Mouse (Mus musculus): ENCODE measurements at regions not wholly inside any gene's neighbourhood (a gene's known extent, or its start where the extent isn't known, plus 50 kb on each side); places are given as distances from the start of the nearest gene placed in this dataset.
A peak's percentile ranks its signal among the peaks of the same experiment; 100 is the strongest.
"Not testable (repeated sequence)": the region's sequence is repeated elsewhere in the genome, so short reads cannot be mapped to it uniquely, and the experiment has no call there.

- DNase-seq (ENCODE audit: low spot score in 2 of 2) = no peak
- intact Hi-C loops (cut with DNase I) = no loop called here
These were observed 473.5 kb upstream of the Pcdh9 start for GRCm38 (mm10) chr14:94363992-94364391.

- DNase-seq (ENCODE audit: low spot score in 2 of 2) = no peak
- intact Hi-C loops (cut with DNase I) = no loop called here
These were observed 472.4 kb upstream of the Pcdh9 start for GRCm38 (mm10) chr14:94362838-94363237.

DNA sequence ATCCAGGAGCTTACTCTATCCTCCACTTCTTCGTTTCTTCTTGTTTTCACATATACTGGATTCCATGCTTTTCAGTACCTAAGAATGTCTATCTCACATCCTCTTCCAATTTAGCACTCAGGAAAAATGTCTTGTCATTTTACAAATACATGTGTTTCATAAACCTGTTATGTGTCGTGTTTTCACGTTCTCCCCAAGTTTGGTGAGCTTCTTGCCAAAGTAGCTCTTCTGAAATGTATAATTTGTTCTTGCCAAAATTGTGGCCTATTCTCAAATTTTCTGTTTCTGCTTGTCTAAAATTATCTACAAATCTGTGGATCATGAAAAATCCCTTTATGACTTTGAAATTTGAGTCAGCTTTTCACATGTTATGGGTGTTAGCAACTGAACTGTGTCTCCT is 450.1 kb upstream of the Pcdh9 start:
- peak in 1 of 2 experiments; percentile 44 for DNase-seq (ENCODE audit: low spot score in 2 of 2)
- intact Hi-C loops (cut with DNase I) = no loop called here

GRCm38 (mm10) chr14:94309317-94309716 is 418.8 kb upstream of the Pcdh9 start:
- DNase-seq (ENCODE audit: low spot score in 2 of 2) = peak in 1 of 2 experiments; percentile 4
- intact Hi-C loops (cut with DNase I) = no loop called here

DNA sequence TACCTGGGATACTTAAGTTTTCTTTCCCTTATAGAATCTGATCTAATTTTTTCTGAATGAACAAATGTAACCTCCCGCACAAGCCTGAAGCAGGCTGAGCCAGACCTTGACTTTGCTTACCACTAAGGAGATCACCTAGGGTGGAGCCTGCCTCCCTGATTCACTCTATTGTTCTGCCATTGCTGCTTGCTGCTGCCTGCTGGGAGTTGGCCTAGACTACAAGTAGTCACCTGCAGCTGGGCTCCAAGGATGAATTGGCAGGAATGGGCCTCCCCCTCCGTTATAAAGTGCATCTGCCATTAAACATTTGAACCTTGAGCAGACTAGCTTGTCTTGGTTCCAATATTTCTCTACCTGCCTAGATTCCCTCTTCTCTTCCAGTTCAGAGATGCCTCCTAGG is 415.1 kb upstream of the Pcdh9 start:
- DNase-seq (ENCODE audit: low spot score in 2 of 2) = not testable (repeated sequence)

GRCm38 (mm10) chr14:94294318-94294717 is 403.8 kb upstream of the Pcdh9 start:
- no peak for DNase-seq (ENCODE audit: low spot score in 2 of 2)
- intact Hi-C loops (cut with DNase I) = no loop called here

More for the DNA sequence above, 415.1 kb upstream of the Pcdh9 start:
- intact Hi-C loops (cut with DNase I) = not testable (repeated sequence)
